Mouse (Mus musculus): Measurements from ENCODE around the gene Dennd2a.

GRCm38 (mm10) chr6:39419851-39420721 lies 137.6 kb downstream of the Dennd2a start, which contains the start of gene Mkrn1:
- TF ChIP-seq POLR2A (IDR thresholded peaks at IDR 0.05; ENCODE audit: borderline replicate concordance, low read depth, low read length) = peak; percentile 27; the same call in 1 of the 2 replicates
- no peak for TF ChIP-seq CTCF (IDR thresholded peaks at IDR 0.05; ENCODE audit: low read depth, low read length)
